Mouse (Mus musculus) bone marrow, adult 2 months (tissue): ENCODE data around the gene Slc17a7.

ENCODE experiments used
- CTCF ChIP-seq: fragments of 200-500 bp; IDR thresholded peaks from 2 replicates; pipeline ENCODE4 v1.5.1; 2011; ENCODE audit warnings: low read length, control low read depth; ENCODE audit not compliant: control insufficient read depth, insufficient read depth
- POLR2A ChIP-seq: fragments of 200-500 bp; IDR thresholded peaks from 2 replicates; pipeline ENCODE4 v1.6.1; 2011; ENCODE audit warnings: low read depth, mild to moderate bottlenecking, control low read depth, low read length, borderline replicate concordance; ENCODE audit not compliant: control insufficient read depth

DNA sequence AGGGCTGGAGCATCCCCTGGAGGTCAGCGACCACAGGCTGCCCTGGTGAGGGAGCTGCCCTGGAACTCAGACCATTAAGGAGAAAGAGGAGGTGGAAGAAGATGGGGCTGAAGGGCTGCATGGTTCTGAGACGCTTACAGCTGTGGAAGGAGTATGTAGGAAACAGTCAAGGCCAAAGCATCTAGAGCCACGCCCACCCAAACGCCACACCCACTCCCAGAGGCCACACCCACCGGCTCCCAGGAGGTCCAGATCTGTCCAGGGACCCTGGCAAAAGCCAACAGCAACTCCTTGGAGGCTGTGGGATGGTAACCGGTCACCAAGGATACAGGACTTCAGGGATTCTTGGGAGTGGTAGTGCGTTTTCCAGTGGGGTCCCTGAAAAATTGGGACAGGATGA, 14.8 kb downstream of the Slc17a7 start:
- TF ChIP-seq CTCF = no peak
- TF ChIP-seq POLR2A = no peak
